Mouse (Mus musculus) cortical plate, adult 2 months (tissue): Measurements from ENCODE around the gene Emp1.

Experiments used
- CTCF ChIP-seq: fragments of 200-500 bp; IDR thresholded peaks from 2 replicates; pipeline ENCODE4 v1.5.1; 2011; ENCODE audit warnings: mild to moderate bottlenecking, control low read depth, low read length; ENCODE audit not compliant: insufficient read depth; ENCODE audit errors: extremely low read depth
- POLR2A ChIP-seq: fragments of 200-500 bp; IDR thresholded peaks from 2 replicates; pipeline ENCODE4 v1.6.1; 2011; ENCODE audit warnings: mild to moderate bottlenecking, low read length, control low read depth; ENCODE audit not compliant: insufficient read depth; ENCODE audit errors: extremely low read depth

DNA sequence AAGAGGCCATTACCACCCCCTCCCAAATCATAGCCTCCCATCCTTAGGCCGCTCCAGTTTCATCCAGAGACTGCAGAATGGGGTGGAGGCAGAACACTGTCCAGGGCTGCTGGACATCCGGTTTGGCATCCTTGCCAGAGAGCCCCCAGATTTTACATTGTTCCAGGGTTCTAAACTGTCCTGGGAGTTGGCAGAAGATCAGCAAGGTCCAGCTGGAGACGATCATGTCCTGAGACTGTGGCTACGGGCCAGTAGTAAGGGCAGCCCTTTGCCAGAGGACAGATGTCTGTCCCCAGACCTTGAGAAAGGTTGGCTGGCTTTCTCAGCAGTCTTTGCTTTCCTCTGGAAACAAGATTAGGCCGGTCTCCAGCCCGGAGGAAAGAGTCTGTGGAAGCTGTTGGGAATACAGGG is 2.6 kb downstream of the Emp1 start:
- TF ChIP-seq CTCF (no peak), POLR2A (no peak)
